Mouse (Mus musculus): ENCODE measurements around the gene Trappc6a. TPM values are rescaled to one million over a fixed set of nuclear protein-coding genes. Genes with fewer than 3 reads are reported as not detected.

The Trappc6a gene
- polyA plus RNA-seq, 1 experiment, result 29.0 TPM

DNA sequence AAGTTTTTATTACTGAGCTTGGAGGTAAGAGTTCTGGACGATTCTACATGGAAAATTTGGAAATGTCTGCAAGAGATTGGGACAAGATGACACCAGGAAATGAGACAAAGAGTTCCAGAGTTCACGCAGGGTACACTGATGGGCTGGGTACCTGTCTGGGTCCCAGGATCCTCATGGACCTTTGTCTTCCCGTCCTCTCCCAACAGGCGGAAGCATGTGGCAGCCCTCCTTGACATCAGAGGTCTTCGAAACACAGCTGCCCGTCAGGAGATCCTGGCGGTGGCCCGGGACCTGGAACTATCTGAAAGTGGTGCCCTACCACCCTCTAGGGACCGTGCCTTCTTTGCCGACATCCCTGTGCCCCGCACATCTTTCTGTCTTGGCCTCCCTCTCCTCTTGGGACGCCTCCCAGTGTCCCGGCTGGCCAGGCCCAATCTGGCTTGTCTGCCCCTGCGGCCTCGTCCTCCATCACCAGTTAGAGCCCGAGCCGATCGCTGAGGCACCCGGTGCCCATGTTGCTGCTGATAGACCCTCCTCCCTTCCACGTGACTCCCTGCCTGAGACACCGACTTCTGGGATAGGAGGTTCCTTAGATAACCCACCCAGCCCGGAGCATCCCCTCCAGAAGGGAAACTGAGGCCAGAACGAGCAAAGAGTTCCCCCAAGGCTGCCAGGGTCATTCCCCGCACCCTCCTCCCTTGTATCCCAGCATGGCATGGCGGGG is 13.3 kb upstream of the Trappc6a start:
- DNase-seq (ENCODE audit: low read depth), result no peak
- no peak for TF ChIP-seq POLR2A (IDR thresholded peaks at IDR 0.05; ENCODE audit: borderline replicate concordance, extremely low read depth, insufficient read depth, insufficient read length, poor library complexity, severe bottlenecking)

- TF ChIP-seq CTCF (IDR thresholded peaks at IDR 0.05; ENCODE audit: borderline replicate concordance, extremely low read depth, insufficient read depth, insufficient read length) (no peak), POLR2A (IDR thresholded peaks at IDR 0.05; ENCODE audit: borderline replicate concordance, extremely low read depth, insufficient read depth, insufficient read length, poor library complexity, severe bottlenecking) (no peak)
Observed at GRCm38 (mm10) chr7:19495521-19496213, 12.5 kb upstream of the Trappc6a start.

DNA sequence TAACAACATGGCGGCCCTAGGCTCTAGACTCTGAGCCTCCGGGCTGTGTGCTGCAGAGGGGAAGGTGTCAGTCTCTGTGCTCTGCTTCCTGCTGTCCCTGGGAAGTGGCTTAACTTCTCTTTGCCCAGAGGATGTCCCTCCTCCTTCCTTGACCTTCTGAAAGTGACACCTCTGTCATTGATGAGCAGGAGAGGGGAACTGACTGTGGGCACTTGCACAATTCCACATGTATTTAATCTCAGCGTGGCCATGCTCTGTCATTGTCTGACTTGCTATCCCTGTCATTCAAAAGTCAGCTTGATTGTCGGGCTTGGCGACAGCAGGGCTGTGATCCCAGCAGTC is 12.0 kb upstream of the Trappc6a start:
- TF ChIP-seq CTCF (IDR thresholded peaks at IDR 0.05; ENCODE audit: borderline replicate concordance, extremely low read depth, insufficient read depth, insufficient read length) (no peak), POLR2A (IDR thresholded peaks at IDR 0.05; ENCODE audit: borderline replicate concordance, extremely low read depth, insufficient read depth, insufficient read length, poor library complexity, severe bottlenecking) (no peak)
- no peak for DNase-seq (ENCODE audit: low read depth)

More at GRCm38 (mm10) chr7:19495521-19496213, 12.5 kb upstream of the Trappc6a start:
- DNase-seq (ENCODE audit: low read depth), result no peak

DNA sequence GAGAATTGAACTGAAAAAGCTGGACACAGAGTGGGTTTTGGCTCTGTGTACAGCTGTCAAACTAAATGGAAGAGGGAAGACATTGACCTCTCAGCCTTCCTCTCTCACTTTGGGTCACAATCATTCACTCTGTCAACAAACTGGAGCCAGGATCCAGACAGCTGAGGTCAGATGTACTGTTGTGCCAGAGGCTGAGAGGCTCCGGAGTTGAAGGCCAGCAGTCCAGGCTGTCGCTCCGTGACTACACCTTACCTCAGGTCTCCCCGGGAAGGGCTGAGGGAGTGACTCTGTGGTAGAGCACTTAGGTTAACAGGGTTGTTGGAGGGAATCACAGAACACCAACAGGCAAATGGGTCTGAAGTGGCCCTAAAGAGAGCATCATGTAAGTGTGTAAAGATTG is 9.9 kb upstream of the Trappc6a start:
- TF ChIP-seq CTCF (IDR thresholded peaks at IDR 0.05; ENCODE audit: borderline replicate concordance, extremely low read depth, insufficient read depth, insufficient read length), result no peak
- TF ChIP-seq POLR2A (IDR thresholded peaks at IDR 0.05; ENCODE audit: borderline replicate concordance, extremely low read depth, insufficient read depth, insufficient read length, poor library complexity, severe bottlenecking), result no peak
- DNase-seq (ENCODE audit: low read depth), result no peak

- no peak for DNase-seq (ENCODE audit: low read depth)
- TF ChIP-seq CTCF (IDR thresholded peaks at IDR 0.05; ENCODE audit: borderline replicate concordance, extremely low read depth, insufficient read depth, insufficient read length) (no peak), POLR2A (IDR thresholded peaks at IDR 0.05; ENCODE audit: borderline replicate concordance, extremely low read depth, insufficient read depth, insufficient read length, poor library complexity, severe bottlenecking) (no peak)
Observed at GRCm38 (mm10) chr7:19500420-19501363, 7.5 kb upstream of the Trappc6a start.

DNA sequence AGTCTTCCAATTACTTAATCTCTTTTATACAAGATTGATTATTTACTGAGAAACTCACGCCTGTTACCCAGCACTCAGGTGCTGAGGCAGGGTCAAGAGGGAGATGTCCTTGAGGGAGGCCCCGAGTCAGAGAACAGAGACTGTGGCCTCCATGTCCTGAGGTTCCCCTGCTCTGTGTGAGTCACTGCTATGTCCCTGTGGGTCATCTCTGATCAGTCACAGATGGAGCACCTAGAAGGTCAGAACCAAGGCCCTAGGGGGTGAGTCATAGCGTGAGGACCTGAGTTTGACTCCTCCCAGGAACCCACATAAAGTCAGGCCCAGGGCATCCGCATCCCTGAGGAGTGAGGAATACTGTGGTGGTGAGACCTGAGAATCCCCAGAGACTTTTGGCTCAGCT is 6.5 kb upstream of the Trappc6a start:
- TF ChIP-seq POLR2A (IDR thresholded peaks at IDR 0.05; ENCODE audit: borderline replicate concordance, extremely low read depth, insufficient read depth, insufficient read length, poor library complexity, severe bottlenecking) (no peak), CTCF (IDR thresholded peaks at IDR 0.05; ENCODE audit: borderline replicate concordance, extremely low read depth, insufficient read depth, insufficient read length) (no peak)
- DNase-seq (ENCODE audit: low read depth), result no peak

DNA sequence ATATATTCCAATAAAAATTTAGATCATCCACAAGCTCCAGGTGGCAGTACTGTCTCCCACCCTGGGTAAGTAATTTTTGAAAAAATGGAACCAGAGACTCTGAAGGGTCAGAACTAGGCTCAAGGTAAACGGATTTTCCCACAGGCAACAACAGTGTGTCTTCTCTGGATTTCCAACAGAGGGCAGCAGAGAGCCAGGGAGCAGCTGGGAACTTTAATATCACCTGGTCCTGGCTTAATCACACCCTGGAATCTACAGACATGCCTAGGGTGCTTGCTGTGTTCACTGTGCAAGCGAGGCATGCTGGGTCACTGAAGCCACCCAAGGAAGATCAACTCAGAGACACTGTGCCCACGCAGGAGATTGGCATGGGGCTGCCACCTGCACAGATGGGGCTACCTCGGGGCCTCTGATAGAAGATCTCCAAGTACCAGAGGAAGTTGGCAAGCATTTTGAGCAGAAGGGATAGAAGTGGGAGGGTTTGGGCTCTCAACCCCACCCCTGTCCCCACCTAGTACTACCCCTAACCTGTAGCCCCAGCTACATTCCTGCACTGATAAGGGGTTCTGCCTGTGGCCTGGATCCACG is 4.6 kb upstream of the Trappc6a start:
- no peak for TF ChIP-seq POLR2A (IDR thresholded peaks at IDR 0.05; ENCODE audit: borderline replicate concordance, extremely low read depth, insufficient read depth, insufficient read length, poor library complexity, severe bottlenecking)
- TF ChIP-seq CTCF (IDR thresholded peaks at IDR 0.05; ENCODE audit: borderline replicate concordance, extremely low read depth, insufficient read depth, insufficient read length), result peak; percentile 84
- peak; percentile 58 for DNase-seq (ENCODE audit: low read depth)

GRCm38 (mm10) chr7:19506326-19506725 is 1.9 kb upstream of the Trappc6a start:
- DNase-seq (ENCODE audit: low read depth), result no peak
- TF ChIP-seq CTCF (IDR thresholded peaks at IDR 0.05; ENCODE audit: borderline replicate concordance, extremely low read depth, insufficient read depth, insufficient read length) (peak; percentile 9; the same call in 1 of the 2 replicates), POLR2A (IDR thresholded peaks at IDR 0.05; ENCODE audit: borderline replicate concordance, extremely low read depth, insufficient read depth, insufficient read length, poor library complexity, severe bottlenecking) (no peak)

DNA sequence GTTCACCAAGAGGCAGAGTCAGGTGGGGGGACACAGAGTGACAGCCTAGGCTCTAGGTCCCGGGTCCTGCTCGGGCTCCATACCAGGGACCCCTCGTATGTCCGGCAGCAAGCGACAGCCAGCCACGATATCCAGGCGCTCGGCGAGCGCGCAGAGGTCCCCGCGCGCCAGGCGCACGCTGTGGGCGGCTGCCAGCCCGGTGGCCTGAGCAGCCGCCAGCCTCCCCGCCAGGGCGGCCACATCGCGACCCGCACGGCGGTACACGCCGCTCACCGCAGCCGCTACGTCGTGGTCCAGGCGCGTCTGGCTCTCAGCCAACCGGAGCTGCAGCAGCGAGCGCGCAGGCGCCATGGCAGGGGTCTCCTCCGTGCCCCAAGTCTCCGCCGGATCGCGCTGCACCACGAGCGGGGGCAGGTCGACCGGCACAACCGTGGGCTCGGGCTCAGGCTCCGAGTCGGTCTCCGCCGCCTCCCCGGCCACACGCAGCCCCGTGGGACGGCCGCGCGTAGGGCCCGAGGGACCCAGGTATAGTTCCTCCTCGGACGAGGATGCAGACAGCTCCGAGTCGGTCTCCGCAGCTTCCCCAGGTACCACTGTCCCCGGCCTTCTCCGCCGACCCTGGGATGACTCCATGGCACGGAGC is 1.1 kb upstream of the Trappc6a start:
- DNase-seq (ENCODE audit: low read depth), result peak; percentile 85
- 0 out of 2 replicates have a peak, but pooled peaks have one; percentile 35 for TF ChIP-seq POLR2A (IDR thresholded peaks at IDR 0.05; ENCODE audit: borderline replicate concordance, extremely low read depth, insufficient read depth, insufficient read length, poor library complexity, severe bottlenecking)
- no peak for TF ChIP-seq CTCF (IDR thresholded peaks at IDR 0.05; ENCODE audit: borderline replicate concordance, extremely low read depth, insufficient read depth, insufficient read length)

DNA sequence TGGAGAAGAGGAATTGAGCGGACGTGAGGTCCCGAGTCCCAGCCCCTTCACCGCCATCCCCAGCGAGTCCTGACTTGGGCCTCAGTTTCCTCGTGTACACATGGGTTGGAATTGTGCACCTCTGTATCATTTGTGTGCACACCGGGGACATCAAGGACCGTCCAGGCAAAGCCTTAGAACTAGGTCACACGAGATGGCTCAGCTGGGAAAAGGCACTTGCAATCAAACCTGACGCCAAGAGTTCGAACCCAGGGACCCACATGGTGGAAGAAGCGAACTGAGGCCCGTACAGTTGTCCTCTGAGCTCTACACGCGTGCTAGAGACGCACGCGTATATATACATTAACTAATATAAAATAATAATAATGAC is 598 bp upstream of the Trappc6a start:
- TF ChIP-seq CTCF (IDR thresholded peaks at IDR 0.05; ENCODE audit: borderline replicate concordance, extremely low read depth, insufficient read depth, insufficient read length), result no peak
- TF ChIP-seq POLR2A (IDR thresholded peaks at IDR 0.05; ENCODE audit: borderline replicate concordance, extremely low read depth, insufficient read depth, insufficient read length, poor library complexity, severe bottlenecking), result no peak

More for the DNA sequence above, 598 bp upstream of the Trappc6a start:
- no peak for DNase-seq (ENCODE audit: low read depth)

All from brain, embryonic 14.5 days (tissue).